Mouse (Mus musculus): ENCODE measurements around the gene Zfp948. TPM values are rescaled to one million over a fixed set of nuclear protein-coding genes. Genes with fewer than 3 reads are reported as not detected.
"Not testable (repeated sequence)": the region's sequence is repeated elsewhere in the genome, so short reads cannot be mapped to it uniquely, and the experiment has no call there.

Zfp948 gene
- total RNA-seq, 2 experiments from 2014 or later = 1.6 to 2.1 TPM

DNA sequence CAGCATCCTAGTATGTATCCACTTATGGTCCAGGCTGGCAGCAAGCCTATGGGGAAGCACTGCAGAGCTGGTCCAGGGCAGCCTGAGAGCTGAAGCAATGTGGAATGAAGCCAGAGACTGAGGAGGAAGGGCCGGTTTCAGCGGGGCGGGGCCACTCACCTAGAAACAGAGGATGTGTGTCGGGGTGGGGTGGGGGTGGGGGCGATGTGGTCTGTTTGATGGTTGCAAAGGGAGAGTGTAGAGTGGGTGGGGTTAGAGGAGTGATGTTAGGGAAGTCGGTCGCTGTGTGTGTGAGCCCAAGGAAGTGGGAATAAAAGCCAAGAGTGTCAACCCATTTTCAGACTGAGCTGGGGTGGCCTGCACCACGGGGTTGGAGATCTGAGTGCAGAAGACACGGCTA lies 50.5 kb downstream of the Zfp948 start:
- DNase-seq = no peak
- intact Hi-C loops (cut with DNase I) = no loop called here

DNA sequence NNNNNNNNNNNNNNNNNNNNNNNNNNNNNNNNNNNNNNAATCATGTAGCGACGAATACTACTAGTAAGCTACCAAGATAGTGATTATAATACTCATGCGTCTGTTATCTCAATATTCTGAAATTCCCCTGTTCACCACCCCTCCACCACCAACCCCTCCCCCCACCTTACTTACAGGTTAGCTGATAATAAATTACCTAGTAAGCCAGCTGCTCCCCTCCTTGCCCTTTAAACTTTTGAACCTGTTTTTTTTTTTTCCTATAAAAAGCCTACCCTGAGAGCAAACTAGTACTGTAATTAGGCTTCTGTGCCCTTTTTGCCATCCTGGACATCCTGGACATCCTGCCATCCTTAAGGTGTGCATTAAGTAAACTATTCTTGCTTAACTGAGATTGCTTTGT lies 56.8 kb downstream of the Zfp948 start:
- no peak for DNase-seq
- intact Hi-C loops (cut with DNase I) = no loop called here

DNA sequence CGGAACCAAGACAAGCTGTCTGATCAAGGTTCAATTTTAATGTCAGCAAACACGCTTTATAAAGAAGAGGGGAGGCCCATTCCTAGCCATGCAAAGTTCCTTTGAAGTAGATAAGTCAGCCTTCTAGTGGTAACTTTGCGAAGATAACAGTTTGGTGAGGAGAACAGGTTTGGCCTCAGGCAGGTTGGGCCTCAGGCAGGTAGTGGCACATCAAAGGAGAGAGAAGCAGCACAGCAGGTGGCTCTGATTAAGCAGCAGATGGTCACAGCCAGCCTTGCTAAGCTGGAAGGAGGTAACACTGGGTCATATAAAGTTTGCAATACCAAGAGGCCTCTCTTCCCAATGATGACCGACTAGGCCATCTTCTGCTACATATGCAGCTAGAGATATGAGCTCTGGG lies 69.0 kb downstream of the Zfp948 start:
- intact Hi-C loops (cut with DNase I); DNase-seq: not testable (repeated sequence)

Other genes starting within 250 kb of the Zfp948 start
- under 1 TPM; 0.54 to 0.69 TPM for gene Zfp677, start 183.3 kb upstream of the Zfp948 start, total RNA-seq (2021)
- under 1 TPM; 0.49 to 0.74 TPM for gene Zfp54, start 143.8 kb upstream of the Zfp948 start, total RNA-seq (2021)
- 1 to 10 TPM; 5.4 to 7.0 TPM for gene Zfp51, start 116.6 kb upstream of the Zfp948 start, total RNA-seq (2021)
- gene Zfp53, start 78.0 kb upstream of the Zfp948 start, total RNA-seq (2021) = 1 to 10 TPM; 1.3 to 1.8 TPM
- 1 to 10 TPM; 4.0 to 5.5 TPM for gene Zfp52, start 31.5 kb upstream of the Zfp948 start, total RNA-seq (2021)
- gene Zfp983, start 83.6 kb downstream of the Zfp948 start, total RNA-seq (2021) = 1 to 10 TPM; 1.1 to 1.5 TPM
- gene Gm10226, start 124.9 kb downstream of the Zfp948 start, total RNA-seq (2021) = not detected
- under 1 TPM; 0.94 to 0.97 TPM for gene Zfp760, start 140.7 kb downstream of the Zfp948 start, total RNA-seq (2021)
- 1 to 10 TPM; 3.4 to 5.7 TPM for gene Zfp229, start 163.8 kb downstream of the Zfp948 start, total RNA-seq (2021)

All from gastrocnemius, postnatal 36 days (tissue).